Mouse (Mus musculus) heart, embryonic 16.5 days (tissue): ENCODE results near the gene Mrgprf. TPM values are rescaled to one million over a fixed set of nuclear protein-coding genes. Genes with fewer than 3 reads are reported as not detected.

Experiments
- ATAC-seq: fragments of 200-750 bp; cut with Nextera tagmentation; replicated peaks from 2 replicates; pipeline ENCODE4 v1.8.0; 2017; ENCODE audit warnings: moderate number of reproducible peaks; ENCODE audit not compliant: insufficient read depth, low FRiP score; ENCODE audit errors: extremely low read depth
- H3K27ac ChIP-seq: fragments of 300-500 bp; sonication (generic); 2 replicates; pipeline ENCODE4 v1.5.1; 2014; ENCODE audit warnings: mild to moderate bottlenecking, low read length, control low read depth, moderate library complexity
- H3K27me3 ChIP-seq: fragments of 300-500 bp; sonication (generic); 2 replicates; pipeline ENCODE4 v1.6.1; 2014; ENCODE audit warnings: low read length, mixed read lengths; ENCODE audit not compliant: control insufficient read depth, insufficient read depth
- H3K36me3 ChIP-seq: fragments of 300-500 bp; sonication (generic); 2 replicates; pipeline ENCODE4 v1.6.1; 2014; ENCODE audit not compliant: control insufficient read depth, insufficient read depth
- H3K4me1 ChIP-seq: fragments of 300-500 bp; sonication (generic); 2 replicates; pipeline ENCODE4 v1.6.1; 2014; ENCODE audit warnings: low read length, mixed read lengths; ENCODE audit not compliant: control insufficient read depth, insufficient read depth
- H3K4me2 ChIP-seq: fragments of 300-500 bp; sonication (generic); 2 replicates; pipeline ENCODE4 v1.6.1; 2014; ENCODE audit warnings: low read depth, mild to moderate bottlenecking, control low read depth, low read length
- H3K4me3 ChIP-seq: fragments of 300-500 bp; sonication (generic); 2 replicates; pipeline ENCODE4 v1.5.1; 2014; ENCODE audit warnings: mild to moderate bottlenecking, control low read depth, low read length
- H3K9ac ChIP-seq: fragments of 300-500 bp; sonication (generic); 2 replicates; pipeline ENCODE4 v1.6.1; 2014; ENCODE audit warnings: low read length, control low read depth
- H3K9me3 ChIP-seq: fragments of 300-500 bp; sonication (generic); replicated peaks from 2 replicates; pipeline ENCODE4 v1.6.1; 2016; ENCODE audit warnings: low read length; ENCODE audit not compliant: control insufficient read depth
- WGBS: fragments of 180-500 bp; shearing (Covaris S2); extraction: QIAGEN DNeasy Blood & Tissue Kit; methylation state at CpG from one replicate; pipeline ENCODE4 v1.1.7; 2014; 5-methylcytosine and 5-hydroxymethylcytosine counted together
- polyA plus RNA-seq: library from polyadenylated mRNA; unstranded; fragments of >200 nt; fragmentation: Nextera tagmentation; extraction: Ambion mirVana; gene quantifications from 2 replicates; pipeline ENCODE4 v1.2.1, GENCODE M21; 2015

The Mrgprf gene
- polyA plus RNA-seq, 1 experiment from 2014 or later = 2.2 TPM

GRCm38 (mm10) chr7:145323607-145324006, 23.0 kb downstream of the Mrgprf start:
- Histone ChIP-seq H3K4me3 (no peak overlapping the region), H3K9ac (no peak overlapping the region), H3K36me3 (no peaks in the 10 kb centered on the region), H3K9me3 (no peaks in the 10 kb centered on the region), H3K4me1 (no peaks in the 10 kb centered on the region), H3K27me3 (no peaks in the 10 kb centered on the region), H3K4me2 (no peak overlapping the region), H3K27ac (no peak overlapping the region)
- 38% methylated on average over 4 of the region's 4 CpGs for WGBS
- no peak for ATAC-seq

- H3K4me2 ChIP-seq = no peak overlapping the region
- 25% methylated on average over 2 of the region's 2 CpGs for WGBS
- no peaks in the 10 kb centered on the region for H3K36me3 ChIP-seq
- H3K27ac ChIP-seq = no peak overlapping the region
- H3K4me1 ChIP-seq = peaks cover 6% of the 10 kb centered on the region
- no peaks in the 10 kb centered on the region for H3K9me3 ChIP-seq
- ATAC-seq = no peak
- no peak overlapping the region for H3K9ac ChIP-seq
- no peaks in the 10 kb centered on the region for H3K27me3 ChIP-seq
- H3K4me3 ChIP-seq = no peak overlapping the region
Measured at GRCm38 (mm10) chr7:145325697-145326096, 25.1 kb downstream of the Mrgprf start.

DNA sequence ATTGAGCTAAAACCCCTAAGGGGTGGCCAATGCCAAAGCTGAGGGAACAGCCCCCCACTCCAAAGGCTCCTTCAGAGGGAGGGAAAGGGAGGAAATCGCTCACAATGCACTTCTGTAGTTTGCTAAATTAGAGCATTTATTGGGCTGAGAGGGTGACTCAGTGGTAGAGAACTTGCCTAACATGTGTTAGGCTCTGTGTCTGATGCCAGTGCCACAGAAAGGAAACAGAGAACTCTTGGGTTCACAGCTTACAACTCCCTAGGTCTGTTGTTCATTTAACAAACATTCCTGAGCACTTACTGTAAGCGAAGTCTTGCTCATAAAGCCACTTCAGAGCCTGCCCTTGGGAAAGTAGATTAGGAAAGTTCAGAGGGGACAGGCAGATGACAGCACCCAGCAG, 29.4 kb downstream of the Mrgprf start:
- no peak overlapping the region for H3K4me2 ChIP-seq
- WGBS = 42% methylated on average over 2 of the region's 2 CpGs
- H3K4me3 ChIP-seq = no peak overlapping the region
- no peaks in the 10 kb centered on the region for H3K36me3 ChIP-seq
- H3K9ac ChIP-seq = no peak overlapping the region
- no peak overlapping the region for H3K27ac ChIP-seq
- no peaks in the 10 kb centered on the region for H3K27me3 ChIP-seq
- H3K9me3 ChIP-seq = no peaks in the 10 kb centered on the region
- H3K4me1 ChIP-seq = peaks cover 12% of the 10 kb centered on the region
- ATAC-seq = no peak

DNA sequence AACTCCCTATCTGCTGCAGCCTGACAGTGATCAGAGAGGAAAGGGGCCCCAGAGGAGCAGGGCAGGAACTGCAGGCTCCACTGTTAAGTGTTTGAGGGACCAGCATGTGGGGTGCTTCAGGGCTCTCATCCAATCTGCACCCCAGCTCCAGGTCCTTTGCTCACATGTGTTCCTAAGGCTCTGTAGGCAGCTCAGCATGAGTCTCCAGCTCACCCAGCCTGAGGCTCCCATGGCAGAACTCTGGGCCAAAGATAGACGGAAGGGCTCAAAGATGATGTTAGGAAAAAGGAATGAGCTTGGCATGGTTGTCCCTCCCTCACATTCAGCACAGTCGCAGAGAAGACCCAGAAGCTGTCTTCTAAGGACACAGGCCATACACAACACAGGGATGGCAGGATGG, 30.0 kb downstream of the Mrgprf start:
- 37% methylated on average over 2 of the region's 2 CpGs for WGBS
- H3K4me1 ChIP-seq = peaks cover 14% of the 10 kb centered on the region

GRCm38 (mm10) chr7:145332376-145333041, 31.9 kb downstream of the Mrgprf start:
- Histone ChIP-seq H3K36me3 (no peaks in the 10 kb centered on the region), H3K4me3 (no peak overlapping the region), H3K4me1 (peaks cover 14% of the 10 kb centered on the region), H3K4me2 (no peak overlapping the region), H3K27me3 (no peaks in the 10 kb centered on the region), H3K9ac (no peak overlapping the region), H3K27ac (no peak overlapping the region), H3K9me3 (no peaks in the 10 kb centered on the region)
- WGBS = 17% methylated on average over 1 of the region's 1 CpGs
- peak; percentile 59; the same call in 1 of the 2 replicates for ATAC-seq

More for the DNA sequence above, 30.0 kb downstream of the Mrgprf start:
- Histone ChIP-seq H3K27me3 (no peaks in the 10 kb centered on the region), H3K9ac (no peak overlapping the region), H3K9me3 (no peaks in the 10 kb centered on the region), H3K36me3 (no peaks in the 10 kb centered on the region), H3K4me3 (no peak overlapping the region), H3K27ac (no peak overlapping the region), H3K4me2 (no peak overlapping the region)
- ATAC-seq = no peak

GRCm38 (mm10) chr7:145333936-145334335, 33.3 kb downstream of the Mrgprf start:
- H3K27me3 ChIP-seq = no peaks in the 10 kb centered on the region
- 84% methylated on average over 6 of the region's 6 CpGs for WGBS

GRCm38 (mm10) chr7:145334428-145335027, 33.9 kb downstream of the Mrgprf start:
- Histone ChIP-seq H3K36me3 (no peaks in the 10 kb centered on the region), H3K4me1 (peaks cover 14% of the 10 kb centered on the region), H3K27ac (no peak overlapping the region), H3K9ac (no peak overlapping the region), H3K4me3 (no peak overlapping the region), H3K4me2 (no peak overlapping the region), H3K27me3 (no peaks in the 10 kb centered on the region), H3K9me3 (no peaks in the 10 kb centered on the region)
- no peak for ATAC-seq
- 46% methylated on average over 3 of the region's 4 CpGs for WGBS

More at GRCm38 (mm10) chr7:145333936-145334335, 33.3 kb downstream of the Mrgprf start:
- ATAC-seq = no peak
- Histone ChIP-seq H3K4me3 (no peak overlapping the region), H3K9me3 (no peaks in the 10 kb centered on the region), H3K4me2 (no peak overlapping the region), H3K27ac (no peak overlapping the region), H3K9ac (no peak overlapping the region), H3K36me3 (no peaks in the 10 kb centered on the region), H3K4me1 (peaks cover 14% of the 10 kb centered on the region)

DNA sequence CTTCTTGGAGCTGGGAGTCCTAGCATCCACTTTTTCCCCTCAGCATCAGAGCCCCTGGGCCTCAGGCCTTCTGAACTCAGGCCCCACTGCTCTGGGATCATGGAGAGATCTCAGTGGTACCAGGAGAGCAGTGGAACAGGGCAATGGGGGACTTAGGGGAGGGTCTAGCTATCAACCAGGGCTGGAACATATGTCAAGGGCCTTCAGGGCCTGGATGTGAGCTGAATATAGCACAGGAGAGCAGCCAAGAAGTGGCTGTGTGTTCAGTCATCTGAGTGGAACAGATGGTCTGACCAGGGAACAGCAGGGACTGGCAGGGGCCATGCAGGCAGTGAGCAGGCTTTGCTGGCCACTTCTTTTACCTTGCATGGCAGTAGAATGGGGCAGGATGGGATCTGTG, 34.6 kb downstream of the Mrgprf start:
- no peak overlapping the region for H3K27ac ChIP-seq
- no peak for ATAC-seq
- H3K4me2 ChIP-seq = no peak overlapping the region
- peaks cover 10% of the 10 kb centered on the region for H3K4me1 ChIP-seq
- H3K36me3 ChIP-seq = no peaks in the 10 kb centered on the region
- H3K27me3 ChIP-seq = no peaks in the 10 kb centered on the region
- no peak overlapping the region for H3K9ac ChIP-seq
- no peaks in the 10 kb centered on the region for H3K9me3 ChIP-seq
- H3K4me3 ChIP-seq = no peak overlapping the region

- Histone ChIP-seq H3K4me2 (no peak overlapping the region), H3K4me1 (peaks cover 7% of the 10 kb centered on the region), H3K9me3 (no peaks in the 10 kb centered on the region), H3K9ac (no peak overlapping the region), H3K27ac (no peak overlapping the region), H3K27me3 (no peaks in the 10 kb centered on the region), H3K4me3 (no peak overlapping the region), H3K36me3 (no peaks in the 10 kb centered on the region)
- ATAC-seq = no peak
- WGBS = 80% methylated on average over 3 of the region's 3 CpGs
Measured at GRCm38 (mm10) chr7:145335616-145336332, 35.1 kb downstream of the Mrgprf start.
